Mouse (Mus musculus) NIH3T3 (cell line): ENCODE data around the gene Cartpt.
"Not testable (repeated sequence)": the region's sequence is repeated elsewhere in the genome, so short reads cannot be mapped to it uniquely, and the experiment has no call there.

Experiments used
- DNase-seq: peaks from one replicate; pipeline ENCODE4 v3.0.0-alpha.2; 2012; ENCODE audit warnings: low read depth

The Cartpt gene

GRCm38 (mm10) chr13:99855229-99855628 is 45.7 kb downstream of the Cartpt start:
- DNase-seq: no peak

- no peak for DNase-seq
Observed at GRCm38 (mm10) chr13:99853131-99853530, 47.8 kb downstream of the Cartpt start.

DNA sequence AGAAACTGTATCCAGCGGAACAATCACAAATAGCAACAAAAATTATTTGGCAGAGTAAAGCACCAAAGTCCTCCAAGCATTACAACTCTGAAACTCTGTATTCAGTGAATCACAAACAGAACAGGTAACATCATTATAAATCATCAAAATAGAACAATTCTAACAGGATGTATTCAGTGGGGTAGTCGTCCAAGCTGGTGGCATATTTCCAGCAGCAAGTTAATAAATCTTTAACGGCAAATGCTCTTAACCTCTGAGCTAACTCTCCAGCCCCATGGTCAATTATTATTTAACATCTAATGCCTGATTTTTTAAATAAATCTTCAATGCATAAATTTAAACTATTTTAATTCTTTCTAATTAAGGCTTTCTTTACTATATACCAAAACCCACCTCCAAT is 48.5 kb downstream of the Cartpt start:
- not testable (repeated sequence) for DNase-seq

DNA sequence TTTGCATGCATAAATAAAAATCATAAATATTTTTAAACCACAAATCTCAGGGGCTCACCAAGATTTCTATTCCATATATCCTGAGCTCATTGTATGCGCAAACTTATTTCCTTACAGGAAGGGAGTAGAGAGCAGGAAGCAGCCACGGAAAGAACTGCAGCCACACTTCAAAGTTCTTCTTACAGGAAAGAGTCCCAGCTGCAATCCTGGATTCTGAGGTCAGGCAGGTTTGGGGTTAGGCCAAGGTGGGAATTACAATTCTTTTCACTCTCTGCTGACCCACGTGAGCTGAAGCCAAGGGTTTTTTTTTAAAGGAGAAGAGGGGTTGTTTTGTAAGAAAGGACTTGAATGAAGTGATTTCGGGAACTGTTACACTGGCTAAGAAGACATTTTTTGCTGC is 49.9 kb downstream of the Cartpt start:
- no peak for DNase-seq

DNA sequence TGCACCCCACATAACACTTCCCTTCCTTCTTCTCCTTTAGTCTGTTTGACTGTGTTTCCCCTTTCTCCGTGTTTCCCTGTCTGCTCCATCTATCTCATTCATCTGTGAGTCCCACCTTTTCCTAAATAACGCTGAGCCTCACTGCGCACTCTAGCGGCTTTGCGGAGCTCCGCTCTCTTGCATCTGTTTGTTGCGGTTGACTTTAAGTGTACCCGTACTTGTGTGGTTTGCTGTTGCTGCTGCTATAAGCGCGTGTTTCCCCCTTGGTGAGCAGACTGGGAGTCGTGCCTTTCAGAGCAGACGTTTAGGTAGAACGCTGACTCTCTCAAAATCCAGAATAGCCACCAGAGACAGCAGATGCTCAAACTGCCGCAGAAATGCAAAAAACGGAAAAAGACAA is 51.3 kb downstream of the Cartpt start:
- DNase-seq: no peak
